Mouse (Mus musculus) R1 (cell line): ENCODE results near the gene Hist1h1c.
A peak's percentile ranks its signal among the peaks of the same experiment; 100 is the strongest.

ENCODE experiments used
- DNase-seq: peaks from one replicate; pipeline ENCODE4 v3.0.0-alpha.2; 2018; ENCODE audit warnings: low read depth, low spot score

The Hist1h1c gene

GRCm38 (mm10) chr13:23744421-23745380, 6.1 kb downstream of the Hist1h1c start:
- peak; percentile 76 for DNase-seq

- peak; percentile 96 for DNase-seq
Measured at GRCm38 (mm10) chr13:23745381-23746161, 7.0 kb downstream of the Hist1h1c start, which contains the start of gene Hist1h3c. Gene Hist1h3c (minus strand): TSS chr13:23745602.

- peak; percentile 98 for DNase-seq
Measured at GRCm38 (mm10) chr13:23746201-23747080, 7.8 kb downstream of the Hist1h1c start, which contains the start of gene Hist1h2bb. Gene Hist1h2bb (plus strand): TSS chr13:23746734.

GRCm38 (mm10) chr13:23747081-23747891, 8.7 kb downstream of the Hist1h1c start:
- DNase-seq: peak; percentile 82

GRCm38 (mm10) chr13:23747892-23748288, 9.3 kb downstream of the Hist1h1c start:
- DNase-seq: peak; percentile 82

GRCm38 (mm10) chr13:23749563-23750121, 11.0 kb downstream of the Hist1h1c start:
- DNase-seq: no peak

GRCm38 (mm10) chr13:23750839-23751477, 12.3 kb downstream of the Hist1h1c start, which contains the start of gene Hist1h2ab:
Gene Hist1h2ab (plus strand): TSS chr13:23751126.
- DNase-seq: peak; percentile 90

- DNase-seq: peak; percentile 74
Measured at GRCm38 (mm10) chr13:23751478-23751956, 12.9 kb downstream of the Hist1h1c start.

GRCm38 (mm10) chr13:23752067-23752741, 13.6 kb downstream of the Hist1h1c start, which contains the start of gene Hist1h3b:
Gene Hist1h3b (plus strand): TSS chr13:23752267.
- DNase-seq: peak; percentile 98

- peak; percentile 44 for DNase-seq
Measured at GRCm38 (mm10) chr13:23752742-23753172, 14.1 kb downstream of the Hist1h1c start.

GRCm38 (mm10) chr13:23753314-23754078, 14.9 kb downstream of the Hist1h1c start:
- DNase-seq: no peak

- no peak for DNase-seq
Measured at GRCm38 (mm10) chr13:23755000-23755399, 16.4 kb downstream of the Hist1h1c start.

GRCm38 (mm10) chr13:23756790-23757189, 18.2 kb downstream of the Hist1h1c start, which contains the start of gene Hist1h4b:
Gene Hist1h4b (plus strand): TSS chr13:23757013.
- peak; percentile 97 for DNase-seq

GRCm38 (mm10) chr13:23757211-23757773, 18.7 kb downstream of the Hist1h1c start:
- peak; percentile 94 for DNase-seq

GRCm38 (mm10) chr13:23757921-23758320, 19.3 kb downstream of the Hist1h1c start:
- no peak for DNase-seq

GRCm38 (mm10) chr13:23759251-23759771, 20.7 kb downstream of the Hist1h1c start:
- peak; percentile 64 for DNase-seq

GRCm38 (mm10) chr13:23759916-23760239, 21.3 kb downstream of the Hist1h1c start:
- DNase-seq: no peak
